Mouse (Mus musculus): Measurements from ENCODE around the gene Dpm1. TPM values are rescaled to one million over a fixed set of nuclear protein-coding genes. Genes with fewer than 3 reads are reported as not detected.

Gene Dpm1
- total RNA-seq, 2 experiments from 2014 or later: 49.7 to 54.9 TPM

GRCm38 (mm10) chr2:168166750-168167460 is 63.5 kb downstream of the Dpm1 start:
- DNase-seq: no peak

GRCm38 (mm10) chr2:168161978-168162377 is 68.4 kb downstream of the Dpm1 start:
- no peak for DNase-seq

GRCm38 (mm10) chr2:168161514-168161971 is 68.8 kb downstream of the Dpm1 start:
- no peak for DNase-seq

GRCm38 (mm10) chr2:168160370-168160930 is 69.9 kb downstream of the Dpm1 start:
- DNase-seq: no peak

Small RNA genes lying within 50 kb of the gene (microRNA-seq; reads per million reads assigned to microRNA genes)
- gene Gm24561: 0 reads per million in 2 experiments

Other genes with a start within 250 kb of the Dpm1 start
- 1 to 10 TPM; 3.5 to 5.8 TPM for gene Ripor3, start 220.0 kb downstream of the Dpm1 start, total RNA-seq (2021)
- under 1 TPM; 0.85 to 0.93 TPM for gene Pard6b, start 149.6 kb downstream of the Dpm1 start, total RNA-seq (2021)
- 10 to 100 TPM; 28.4 to 33.5 TPM for gene Adnp, start 23.5 kb downstream of the Dpm1 start, total RNA-seq (2021)
- gene Gm20716, start 227 bp downstream of the Dpm1 start, total RNA-seq (2021): 10 to 100 TPM; 14.6 to 19.5 TPM
- gene Mocs3, start within 50 bp of the Dpm1 start, total RNA-seq (2021): 1 to 10 TPM; 3.5 to 4.3 TPM
- gene Kcng1, start 51.1 kb upstream of the Dpm1 start, total RNA-seq (2021): under 1 TPM; 0.23 to 0.35 TPM

All from gastrocnemius, postnatal 10 days (tissue).